Mouse (Mus musculus) small intestine, adult 2 months (tissue): ENCODE measurements around the gene Ptpra. TPM values are rescaled to one million over a fixed set of nuclear protein-coding genes. Genes with fewer than 3 reads are reported as not detected.
A peak's percentile ranks its signal among the peaks of the same experiment; 100 is the strongest.

Experiments
- H3K27ac ChIP-seq: fragments of 200-500 bp; 2 replicates; pipeline ENCODE4 v1.5.1; 2012; ENCODE audit warnings: low read depth, low read length, control low read depth, inconsistent platforms; ENCODE audit not compliant: insufficient read depth
- H3K27me3 ChIP-seq: fragments of 200-500 bp; 2 replicates; pipeline ENCODE4 v1.6.1; 2012; ENCODE audit warnings: mild to moderate bottlenecking, moderate library complexity, low read length, inconsistent platforms; ENCODE audit not compliant: control insufficient read depth, insufficient read depth
- H3K36me3 ChIP-seq: fragments of 200-500 bp; 2 replicates; pipeline ENCODE4 v1.6.1; 2012; ENCODE audit warnings: mild to moderate bottlenecking, low read length, control low read depth, inconsistent platforms; ENCODE audit not compliant: control insufficient read depth, insufficient read depth
- H3K4me1 ChIP-seq: fragments of 200-500 bp; 2 replicates; pipeline ENCODE4 v1.6.1; 2012; ENCODE audit warnings: low read length, inconsistent platforms, mixed read lengths; ENCODE audit not compliant: control insufficient read depth, insufficient read depth, insufficient read length
- H3K4me3 ChIP-seq: fragments of 200-500 bp; 2 replicates; pipeline ENCODE4 v1.5.1; 2012; ENCODE audit warnings: low read depth, mild to moderate bottlenecking, control low read depth, inconsistent platforms, low read length, moderate library complexity
- CTCF ChIP-seq: fragments of 200-500 bp; IDR thresholded peaks from 2 replicates; pipeline ENCODE4 v1.5.1; 2012; ENCODE audit warnings: low read depth, mild to moderate bottlenecking, control low read depth, inconsistent platforms, low read length, moderate library complexity, mixed read lengths; ENCODE audit not compliant: insufficient replicate concordance, insufficient read length; ENCODE audit errors: extremely low read depth
- POLR2A ChIP-seq: fragments of 200-500 bp; IDR thresholded peaks from 2 replicates; pipeline ENCODE4 v1.6.1; 2012; ENCODE audit warnings: low read depth, mild to moderate bottlenecking, control low read depth, inconsistent platforms, low read length, moderate library complexity
- WGBS: fragments of 180-500 bp; shearing (Covaris S2); methylation state at CpG from one replicate; pipeline ENCODE4 v1.1.7; 2018; 5-methylcytosine and 5-hydroxymethylcytosine counted together
- polyA plus RNA-seq: library from polyadenylated mRNA; depleted of rRNA; stranded (reverse); fragments of >200 nt; gene quantifications from 2 replicates; pipeline ENCODE4 v1.2.3, GENCODE M21; 2012; rRNA removed

The Ptpra gene
- 15.0 and 21.8 TPM in 2 replicates for polyA plus RNA-seq

GRCm38 (mm10) chr2:130449794-130450433 is at the start of gene Ptpra:
Gene Ptpra, plus strand, starts transcription at chr2:130450278.
- no peak for TF ChIP-seq CTCF
- TF ChIP-seq POLR2A = peak; percentile 68; the same call in 1 of the 2 replicates
- H3K27ac ChIP-seq = peak within 1 kb of the TSS; percentile 67; the same call in 1 of the 2 replicates
- under 1% methylated on average over 48 of the region's 50 CpGs for WGBS

GRCm38 (mm10) chr2:130401891-130402290 is 48.2 kb upstream of the Ptpra start:
- no peak overlapping the region for H3K27ac ChIP-seq
- H3K4me3 ChIP-seq = no peak overlapping the region
- no peaks in the 10 kb centered on the region for H3K36me3 ChIP-seq
- WGBS = 68% methylated on average over 4 of the region's 4 CpGs
- TF ChIP-seq CTCF (no peak), POLR2A (no peak)
- no peaks in the 10 kb centered on the region for H3K4me1 ChIP-seq
- H3K27me3 ChIP-seq = peaks cover 13% of the 10 kb centered on the region

More at GRCm38 (mm10) chr2:130449794-130450433, at the start of gene Ptpra:
- no peaks in the 10 kb centered on the region for H3K27me3 ChIP-seq
- no peaks in the 10 kb centered on the region for H3K36me3 ChIP-seq
- peaks cover 12% of the 10 kb centered on the region; the same call in 1 of the 2 replicates for H3K4me1 ChIP-seq
- peak within 1 kb of the TSS; percentile 88 for H3K4me3 ChIP-seq

- Histone ChIP-seq H3K4me3 (no peak within 1 kb of the TSS), H3K27me3 (no peaks in the 10 kb centered on the region), H3K36me3 (no peaks in the 10 kb centered on the region), H3K27ac (no peak within 1 kb of the TSS), H3K4me1 (no peaks in the 10 kb centered on the region)
- 84% methylated on average over 1 of the region's 1 CpGs for WGBS
- TF ChIP-seq CTCF (no peak), POLR2A (no peak)
These were observed 45.1 kb upstream of the Ptpra start, which contains the start of the genes Gm28372 and 1700020A23Rik for GRCm38 (mm10) chr2:130404939-130405338. Gene Gm28372, plus strand, starts transcription at chr2:130405239. Gene 1700020A23Rik, plus strand, starts transcription at chr2:130405259.

GRCm38 (mm10) chr2:130406178-130406577 is 43.9 kb upstream of the Ptpra start, which contains the start of gene Tmem239:
Gene Tmem239, plus strand, starts transcription at chr2:130406478.
- no peak for TF ChIP-seq POLR2A
- no peak for TF ChIP-seq CTCF
- H3K4me3 ChIP-seq = no peak within 1 kb of the TSS
- no peaks in the 10 kb centered on the region for H3K4me1 ChIP-seq
- H3K27me3 ChIP-seq = no peaks in the 10 kb centered on the region
- WGBS = 59% methylated on average over 2 of the region's 2 CpGs
- no peak within 1 kb of the TSS for H3K27ac ChIP-seq
- no peaks in the 10 kb centered on the region for H3K36me3 ChIP-seq

GRCm38 (mm10) chr2:130408194-130408593 is 41.9 kb upstream of the Ptpra start:
- 32% methylated on average over 6 of the region's 6 CpGs for WGBS
- no peaks in the 10 kb centered on the region for H3K36me3 ChIP-seq
- no peak for TF ChIP-seq POLR2A
- TF ChIP-seq CTCF = no peak

GRCm38 (mm10) chr2:130411558-130412495 is 38.3 kb upstream of the Ptpra start:
- no peak for TF ChIP-seq POLR2A
- TF ChIP-seq CTCF = peak; percentile 92
- no peak overlapping the region for H3K4me3 ChIP-seq
- no peaks in the 10 kb centered on the region for H3K27me3 ChIP-seq
- no peaks in the 10 kb centered on the region; the same call in 1 of the 2 replicates for H3K4me1 ChIP-seq
- no peaks in the 10 kb centered on the region for H3K36me3 ChIP-seq
- no peak overlapping the region for H3K27ac ChIP-seq
- WGBS = 34% methylated on average over 16 of the region's 16 CpGs

More at GRCm38 (mm10) chr2:130408194-130408593, 41.9 kb upstream of the Ptpra start:
- Histone ChIP-seq H3K27me3 (no peaks in the 10 kb centered on the region), H3K4me3 (no peak overlapping the region), H3K4me1 (no peaks in the 10 kb centered on the region; the same call in 1 of the 2 replicates), H3K27ac (no peak overlapping the region)
